Mouse (Mus musculus) neural tube, embryonic 14.5 days (tissue): ENCODE data around the gene Mcmbp. TPM values are rescaled to one million over a fixed set of nuclear protein-coding genes. Genes with fewer than 3 reads are reported as not detected.
A peak's percentile ranks its signal among the peaks of the same experiment; 100 is the strongest.

Experiments
- ATAC-seq: fragments of 200-750 bp; cut with Nextera tagmentation; 2 replicates; pipeline ENCODE4 v1.8.0; 2017; ENCODE audit warnings: low read depth, mild to moderate bottlenecking, moderate TSS enrichment, moderate library complexity
- H3K27ac ChIP-seq: fragments of 300-500 bp; sonication (generic); 2 replicates; pipeline ENCODE4 v1.5.1; 2014; ENCODE audit warnings: low read depth, mild to moderate bottlenecking, control low read depth, low read length, moderate library complexity, mixed read lengths
- H3K27me3 ChIP-seq: fragments of 300-500 bp; sonication (generic); 2 replicates; pipeline ENCODE4 v1.6.1; 2014; ENCODE audit warnings: low read length; ENCODE audit not compliant: control insufficient read depth, insufficient read depth
- H3K36me3 ChIP-seq: fragments of 300-500 bp; sonication (generic); 2 replicates; pipeline ENCODE4 v1.6.1; 2014; ENCODE audit warnings: low read length, mixed read lengths; ENCODE audit not compliant: control insufficient read depth, insufficient read depth
- H3K4me1 ChIP-seq: fragments of 300-500 bp; sonication (generic); 2 replicates; pipeline ENCODE4 v1.6.1; 2014; ENCODE audit warnings: low read length; ENCODE audit not compliant: control insufficient read depth, insufficient read depth
- H3K4me2 ChIP-seq: fragments of 300-500 bp; sonication (generic); 2 replicates; pipeline ENCODE4 v1.6.1; 2014; ENCODE audit warnings: mild to moderate bottlenecking, low read depth, low read length, control low read depth
- H3K4me3 ChIP-seq: fragments of 300-500 bp; sonication (generic); 2 replicates; pipeline ENCODE4 v1.5.1; 2014; ENCODE audit warnings: low read depth, low read length, control low read depth, mixed read lengths
- H3K9ac ChIP-seq: fragments of 300-500 bp; sonication (generic); replicated peaks from 2 replicates; pipeline ENCODE4 v1.6.1; 2014; ENCODE audit warnings: low read depth, mild to moderate bottlenecking, control low read depth, low read length, mixed read lengths
- H3K9me3 ChIP-seq: fragments of 300-500 bp; sonication (generic); 2 replicates; pipeline ENCODE4 v1.6.1; 2016; ENCODE audit warnings: low read length; ENCODE audit not compliant: control insufficient read depth
- WGBS: fragments of 180-500 bp; shearing (Covaris S2); extraction: QIAGEN DNeasy Blood & Tissue Kit; methylation state at CpG from one replicate; pipeline ENCODE4 v1.1.7; 2014; 5-methylcytosine and 5-hydroxymethylcytosine counted together
- polyA plus RNA-seq: library from polyadenylated mRNA; unstranded; fragments of >200 nt; fragmentation: Nextera tagmentation; extraction: Ambion mirVana; gene quantifications from 2 replicates; pipeline ENCODE4 v1.2.1, GENCODE M21; 2014

The Mcmbp gene
- polyA plus RNA-seq, 1 experiment from 2014 or later, result 51.9 TPM

GRCm38 (mm10) chr7:128694848-128695247 lies 45.4 kb downstream of the Mcmbp start:
- no peak for ATAC-seq
- no peak overlapping the region for H3K27ac ChIP-seq
- H3K4me1 ChIP-seq, result peaks cover 7% of the 10 kb centered on the region
- H3K4me3 ChIP-seq, result no peak overlapping the region
- H3K4me2 ChIP-seq, result no peak overlapping the region
- no peaks in the 10 kb centered on the region for H3K9me3 ChIP-seq
- WGBS, result 95% methylated on average over 10 of the region's 10 CpGs
- no peak overlapping the region for H3K9ac ChIP-seq
- peaks cover 56% of the 10 kb centered on the region for H3K36me3 ChIP-seq
- no peaks in the 10 kb centered on the region for H3K27me3 ChIP-seq

- ATAC-seq, result no peak
- Histone ChIP-seq H3K36me3 (peaks cover 37% of the 10 kb centered on the region), H3K9me3 (no peaks in the 10 kb centered on the region), H3K27me3 (no peaks in the 10 kb centered on the region), H3K4me1 (peaks cover 7% of the 10 kb centered on the region), H3K4me2 (no peak overlapping the region), H3K4me3 (no peak overlapping the region), H3K27ac (no peak overlapping the region), H3K9ac (no peak overlapping the region)
- WGBS, result 91% methylated on average over 7 of the region's 7 CpGs
Measured at GRCm38 (mm10) chr7:128692163-128692562, 48.1 kb downstream of the Mcmbp start.

GRCm38 (mm10) chr7:128690796-128691195 lies 49.5 kb downstream of the Mcmbp start:
- peak; percentile 68 for ATAC-seq
- peak overlapping the region; percentile 47 for H3K4me3 ChIP-seq

DNA sequence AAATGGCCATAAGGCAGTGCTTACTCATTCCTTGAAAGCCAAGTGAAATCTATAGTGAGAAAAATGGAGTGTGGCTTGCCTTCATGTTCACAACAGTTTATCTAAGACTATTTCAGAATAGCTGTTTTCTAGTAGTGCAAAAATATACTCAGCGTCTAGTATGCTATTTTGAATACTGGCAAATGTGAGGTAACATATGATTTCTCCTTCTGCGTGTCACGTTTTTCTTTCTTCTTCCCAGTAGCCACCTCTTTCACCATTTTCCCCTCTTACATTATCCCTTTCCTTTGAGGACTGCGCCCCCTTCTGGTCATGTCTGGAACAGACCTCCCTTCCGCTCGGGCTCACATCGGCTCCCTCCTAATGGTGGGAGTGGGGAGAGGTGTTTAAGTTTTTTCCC lies 50.2 kb downstream of the Mcmbp start:
- Histone ChIP-seq H3K4me1 (peaks cover 7% of the 10 kb centered on the region), H3K27me3 (no peaks in the 10 kb centered on the region), H3K4me2 (peak overlapping the region; percentile 55), H3K9me3 (no peaks in the 10 kb centered on the region), H3K27ac (peak overlapping the region; percentile 80), H3K4me3 (peak overlapping the region; percentile 47), H3K9ac (peak overlapping the region; percentile 58; the same call in 1 of the 2 replicates), H3K36me3 (peaks cover 30% of the 10 kb centered on the region)
- 14% methylated on average over 7 of the region's 7 CpGs for WGBS
- ATAC-seq, result peak; percentile 76

More at GRCm38 (mm10) chr7:128690796-128691195, 49.5 kb downstream of the Mcmbp start:
- peaks cover 7% of the 10 kb centered on the region for H3K4me1 ChIP-seq
- peak overlapping the region; percentile 80 for H3K27ac ChIP-seq
- H3K36me3 ChIP-seq, result peaks cover 31% of the 10 kb centered on the region
- whole genome bisulfite sequencing, result 15% methylated on average over 7 of the region's 7 CpGs
- peak overlapping the region; percentile 48 for H3K9ac ChIP-seq
- no peaks in the 10 kb centered on the region for H3K27me3 ChIP-seq
- H3K9me3 ChIP-seq, result no peaks in the 10 kb centered on the region
- H3K4me2 ChIP-seq, result peak overlapping the region; percentile 55

DNA sequence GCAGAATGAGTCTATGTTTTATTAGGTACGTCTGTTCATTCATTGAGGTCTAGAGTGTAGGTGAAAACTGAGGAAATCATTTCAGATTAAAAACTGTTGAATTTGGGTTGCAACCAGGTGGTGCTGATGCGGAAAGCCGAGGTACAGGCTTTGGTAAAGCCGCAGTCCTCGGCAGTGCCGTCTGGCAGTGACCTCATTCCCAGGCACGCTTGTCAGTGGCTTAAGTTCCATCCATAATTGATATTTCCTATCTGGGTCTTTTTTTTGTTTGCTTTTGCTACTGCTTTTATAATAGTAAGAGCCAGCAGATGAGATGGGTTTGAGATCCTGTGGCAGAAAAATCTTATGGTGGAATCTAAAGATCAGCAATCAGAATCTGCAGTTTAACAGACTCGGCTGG lies 50.9 kb downstream of the Mcmbp start:
- H3K9ac ChIP-seq, result peak overlapping the region; percentile 58
- 0 out of 2 replicates have a peak overlapping the region, but pooled peaks have one; percentile 14 for H3K4me2 ChIP-seq
- peaks cover 7% of the 10 kb centered on the region for H3K4me1 ChIP-seq
- H3K27ac ChIP-seq, result peak overlapping the region; percentile 80
- H3K36me3 ChIP-seq, result peaks cover 25% of the 10 kb centered on the region
- ATAC-seq, result no peak
- peak overlapping the region; percentile 47 for H3K4me3 ChIP-seq
- H3K9me3 ChIP-seq, result no peaks in the 10 kb centered on the region
- WGBS, result 62% methylated on average over 8 of the region's 8 CpGs
- no peaks in the 10 kb centered on the region for H3K27me3 ChIP-seq

- WGBS, result 47% methylated on average over 56 of the region's 56 CpGs
- no peaks in the 10 kb centered on the region for H3K9me3 ChIP-seq
- peak overlapping the region; percentile 47 for H3K4me3 ChIP-seq
- peak overlapping the region; percentile 92 for H3K27ac ChIP-seq
- peak; percentile 86 for ATAC-seq
- peaks cover 14% of the 10 kb centered on the region; the same call in 1 of the 2 replicates for H3K36me3 ChIP-seq
- H3K27me3 ChIP-seq, result no peaks in the 10 kb centered on the region
- peak overlapping the region; percentile 58 for H3K9ac ChIP-seq
- peaks cover 7% of the 10 kb centered on the region for H3K4me1 ChIP-seq
- H3K4me2 ChIP-seq, result peak overlapping the region; percentile 42
Measured at GRCm38 (mm10) chr7:128687821-128688564, 52.3 kb downstream of the Mcmbp start.

DNA sequence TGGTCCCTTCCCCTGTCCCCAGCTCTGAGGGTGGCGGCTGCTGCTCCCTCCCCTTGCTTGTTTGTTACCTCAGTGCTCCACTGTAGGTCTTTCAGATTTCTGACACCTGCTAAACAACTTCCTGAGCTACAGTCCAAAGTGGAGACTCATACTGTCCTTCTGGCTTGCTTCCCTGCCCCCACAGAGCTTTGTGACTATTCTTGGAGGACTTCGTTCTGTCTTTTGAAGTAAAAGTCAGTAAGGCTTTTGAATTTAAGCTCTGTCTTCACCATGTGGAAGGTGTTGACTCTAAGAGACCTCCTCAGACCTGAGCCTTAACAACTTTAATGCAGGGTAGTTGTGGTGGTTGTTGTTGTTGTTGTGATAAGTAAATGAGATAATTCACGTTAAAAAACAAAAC lies 61.7 kb downstream of the Mcmbp start:
- Histone ChIP-seq H3K4me2 (no peak overlapping the region), H3K4me1 (no peaks in the 10 kb centered on the region; the same call in 1 of the 2 replicates), H3K27ac (no peak overlapping the region), H3K9me3 (no peaks in the 10 kb centered on the region), H3K36me3 (no peaks in the 10 kb centered on the region), H3K9ac (no peak overlapping the region), H3K4me3 (no peak overlapping the region), H3K27me3 (no peaks in the 10 kb centered on the region)
- ATAC-seq, result no peak
- WGBS, result 56% methylated on average over 3 of the region's 3 CpGs

DNA sequence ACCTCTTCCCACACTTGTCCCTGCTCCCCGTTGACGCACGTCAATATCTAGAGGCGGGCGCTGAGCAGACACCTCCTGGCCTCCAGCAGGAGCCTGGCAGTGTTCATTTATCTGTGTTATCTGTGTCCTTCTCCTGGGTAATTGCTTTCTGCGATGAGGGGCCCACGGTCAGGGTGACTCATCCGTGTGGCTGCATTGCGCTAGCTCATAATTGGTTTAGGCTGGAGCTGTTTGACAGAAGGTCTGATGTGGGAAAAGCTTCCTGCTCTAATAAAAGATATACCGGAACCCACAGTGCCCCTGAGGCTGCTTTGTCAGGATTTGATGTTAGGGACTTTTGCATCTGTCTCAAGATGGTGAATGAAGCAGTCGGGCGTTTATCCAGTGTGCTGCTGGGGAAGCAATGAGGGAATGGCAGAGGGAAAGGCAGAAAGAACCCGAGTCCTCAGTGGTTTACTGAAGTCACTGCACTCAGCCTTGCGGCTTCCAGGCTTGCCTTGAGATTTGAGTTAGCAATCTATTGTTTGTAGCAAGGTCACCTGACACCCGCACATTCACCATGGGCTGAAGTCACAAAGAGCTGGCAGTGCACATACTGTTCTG lies 67.8 kb downstream of the Mcmbp start:
- ATAC-seq, result peak; percentile 82
- Histone ChIP-seq H3K27me3 (no peaks in the 10 kb centered on the region), H3K4me3 (no peak overlapping the region), H3K9ac (peak overlapping the region; percentile 47), H3K36me3 (no peaks in the 10 kb centered on the region), H3K4me1 (peaks cover 13% of the 10 kb centered on the region), H3K27ac (peak overlapping the region; percentile 93), H3K4me2 (peak overlapping the region; percentile 43), H3K9me3 (no peaks in the 10 kb centered on the region)
- WGBS, result 6% methylated on average over 15 of the region's 15 CpGs

- Histone ChIP-seq H3K4me3 (no peak overlapping the region), H3K27me3 (no peaks in the 10 kb centered on the region), H3K4me2 (peak overlapping the region; percentile 43), H3K4me1 (peaks cover 13% of the 10 kb centered on the region), H3K27ac (peak overlapping the region; percentile 93), H3K9ac (peak overlapping the region; percentile 47), H3K36me3 (no peaks in the 10 kb centered on the region), H3K9me3 (no peaks in the 10 kb centered on the region)
- peak; percentile 88 for ATAC-seq
- whole genome bisulfite sequencing, result 6% methylated on average over 8 of the region's 8 CpGs
Measured at GRCm38 (mm10) chr7:128671952-128672351, 68.3 kb downstream of the Mcmbp start.
